Mouse (Mus musculus) cerebellum, adult 9-11 months (tissue): Measurements from ENCODE around the gene Nfic.

Experiments
- DNase-seq: peaks from one replicate; pipeline ENCODE4 v3.0.0; 2022

Gene Nfic

GRCm38 (mm10) chr10:81354738-81355477 is 100.5 kb downstream of the Nfic start:
- peak; percentile 38 for DNase-seq

GRCm38 (mm10) chr10:81351678-81352291 is 103.7 kb downstream of the Nfic start:
- DNase-seq: peak; percentile 50

- DNase-seq: peak; percentile 99
Measured at GRCm38 (mm10) chr10:81350351-81351063, 104.9 kb downstream of the Nfic start, which contains the start of gene Hmg20b. Gene Hmg20b (minus strand): TSS chr10:81350480.

- no peak for DNase-seq
Measured at GRCm38 (mm10) chr10:81349961-81350350, 105.5 kb downstream of the Nfic start.

GRCm38 (mm10) chr10:81349146-81349545 is 106.3 kb downstream of the Nfic start:
- DNase-seq: no peak

GRCm38 (mm10) chr10:81346453-81347067 is 108.9 kb downstream of the Nfic start:
- DNase-seq: peak; percentile 46
